16 mouse cellular contexts compared by ENCODE assay signal in the genomic region with DNA sequence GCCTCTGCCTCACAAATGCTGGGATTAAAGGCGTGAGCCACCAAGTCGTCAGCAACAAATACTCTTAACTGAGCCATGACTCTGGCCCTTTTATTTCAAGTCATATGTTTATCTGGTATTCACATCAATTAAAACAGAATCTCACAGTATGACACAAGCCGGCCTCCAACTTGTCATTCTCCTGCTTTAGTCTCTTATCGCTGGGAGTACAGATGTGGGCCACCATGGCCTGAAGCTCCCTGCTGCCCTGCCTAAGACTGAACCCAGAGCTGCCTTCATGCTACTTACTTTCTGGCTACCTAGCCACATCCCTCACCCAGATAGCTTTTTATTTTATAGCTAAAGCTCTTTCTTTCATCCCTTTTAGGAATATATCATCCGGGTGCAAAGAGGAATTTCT.
"Had no signal": no experiment of that assay in that cellular context is flagged by ENCODE, and none has a peak within 500 bp of the region (broad histone marks: within the 10 kb centered on the region; RNA-seq: fewer than 3 reads in every experiment).

No protein-coding gene starts in this region.

- ATAC-seq: liver, postnatal 0 days; lung, postnatal 0 days; midbrain, embryonic 13.5 days; midbrain, embryonic 15.5 days had no signal

- H3K36me3 ChIP-seq: stomach, embryonic 15.5 days had no signal

- H3K9me3 ChIP-seq: lung, embryonic 15.5 days; midbrain, embryonic 13.5 days; midbrain, embryonic 15.5 days; neural tube, embryonic 12.5 days; stomach, embryonic 15.5 days had no signal

- H3K27me3 ChIP-seq: lung, embryonic 15.5 days; midbrain, embryonic 13.5 days; midbrain, embryonic 15.5 days; neural tube, embryonic 12.5 days; stomach, embryonic 15.5 days had no signal

- H3K4me3 ChIP-seq: lung, embryonic 15.5 days; midbrain, embryonic 13.5 days; midbrain, embryonic 15.5 days; neural tube, embryonic 12.5 days; stomach, embryonic 15.5 days had no signal

- H3K4me1 ChIP-seq: lung, embryonic 15.5 days; midbrain, embryonic 13.5 days; midbrain, embryonic 15.5 days; neural tube, embryonic 12.5 days; stomach, embryonic 15.5 days had no signal

- H3K27ac ChIP-seq: lung, embryonic 15.5 days; macrophage; midbrain, embryonic 13.5 days; midbrain, embryonic 15.5 days; neural tube, embryonic 12.5 days; stomach, embryonic 15.5 days; stomach, postnatal 0 days had no signal

- H3K9ac ChIP-seq: liver, postnatal 0 days; lung, embryonic 15.5 days; midbrain, embryonic 13.5 days; midbrain, embryonic 15.5 days; neural tube, embryonic 12.5 days; stomach, embryonic 15.5 days had no signal

- DNase-seq: liver, postnatal 0 days; lung, adult 2 months; lung, postnatal 14 days; lung, postnatal 36 days; right cerebral cortex, postnatal 14 days; thymus, adult 2 months; thymus, postnatal 25 days; thymus, postnatal 4 days had no signal
